Mouse (Mus musculus) stomach, embryonic 16.5 days (tissue): Measurements from ENCODE around the gene Nudc. TPM values are rescaled to one million over a fixed set of nuclear protein-coding genes. Genes with fewer than 3 reads are reported as not detected.
"Not testable (repeated sequence)": the region's sequence is repeated elsewhere in the genome, so short reads cannot be mapped to it uniquely, and the experiment has no call there.

ENCODE experiments used
- ATAC-seq: fragments of 200-750 bp; cut with Nextera tagmentation; 2 replicates; pipeline ENCODE4 v1.8.0; 2017; ENCODE audit warnings: moderate number of reproducible peaks, moderate TSS enrichment; ENCODE audit not compliant: insufficient read depth, low FRiP score
- H3K27ac ChIP-seq: fragments of 300-500 bp; sonication (generic); 2 replicates; pipeline ENCODE4 v1.5.1; 2014; ENCODE audit warnings: low read length
- H3K27me3 ChIP-seq: fragments of 300-500 bp; sonication (generic); 2 replicates; pipeline ENCODE4 v1.6.1; 2014; ENCODE audit warnings: low read length, control low read depth, mixed read lengths; ENCODE audit not compliant: control insufficient read depth, insufficient read depth
- H3K36me3 ChIP-seq: fragments of 300-500 bp; sonication (generic); 2 replicates; pipeline ENCODE4 v1.6.1; 2014; ENCODE audit warnings: low read length; ENCODE audit not compliant: control insufficient read depth, insufficient read depth
- H3K4me1 ChIP-seq: fragments of 300-500 bp; sonication (generic); 2 replicates; pipeline ENCODE4 v1.6.1; 2014; ENCODE audit warnings: low read length, control low read depth, mixed read lengths; ENCODE audit not compliant: control insufficient read depth, insufficient read depth
- H3K4me2 ChIP-seq: fragments of 300-500 bp; sonication (generic); 2 replicates; pipeline ENCODE4 v1.6.1; 2014; ENCODE audit warnings: low read depth, low read length, mixed read lengths
- H3K4me3 ChIP-seq: fragments of 300-500 bp; sonication (generic); replicated peaks from 2 replicates; pipeline ENCODE4 v1.5.1; 2014; ENCODE audit warnings: mild to moderate bottlenecking, low read length
- H3K9ac ChIP-seq: fragments of 300-500 bp; sonication (generic); 2 replicates; pipeline ENCODE4 v1.6.1; 2014; ENCODE audit warnings: low read length
- H3K9me3 ChIP-seq: fragments of 300-500 bp; sonication (generic); replicated peaks from 2 replicates; pipeline ENCODE4 v1.6.1; 2016; ENCODE audit warnings: low read length, control low read depth; ENCODE audit not compliant: control insufficient read depth
- WGBS: fragments of 180-500 bp; shearing (Covaris S2); extraction: QIAGEN DNeasy Blood & Tissue Kit; methylation state at CpG from one replicate; pipeline ENCODE4 v1.1.7; 2014; 5-methylcytosine and 5-hydroxymethylcytosine counted together
- polyA plus RNA-seq: library from polyadenylated mRNA; unstranded; fragments of >200 nt; fragmentation: Nextera tagmentation; extraction: Ambion mirVana; gene quantifications from 2 replicates; pipeline ENCODE4 v1.2.1, GENCODE M21; 2015

Nudc gene
- polyA plus RNA-seq, 1 experiment from 2014 or later = 218 TPM

- WGBS = 13% methylated on average over 8 of the region's 8 CpGs
- Histone ChIP-seq H3K9ac (no peak overlapping the region), H3K36me3 (no peaks in the 10 kb centered on the region)
These were observed 32.8 kb downstream of the Nudc start for GRCm38 (mm10) chr4:133512972-133513371.

GRCm38 (mm10) chr4:133512511-133512910, 33.3 kb downstream of the Nudc start:
- not testable (repeated sequence) for H3K4me3 ChIP-seq, ATAC-seq, H3K4me2 ChIP-seq, H3K4me1 ChIP-seq, H3K36me3 ChIP-seq, H3K27me3 ChIP-seq, H3K9me3 ChIP-seq, H3K9ac ChIP-seq, H3K27ac ChIP-seq
- 54% methylated on average over 4 of the region's 5 CpGs for WGBS

More at GRCm38 (mm10) chr4:133512972-133513371, 32.8 kb downstream of the Nudc start:
- Histone ChIP-seq H3K27me3 (no peaks in the 10 kb centered on the region), H3K4me3 (no peak overlapping the region), H3K27ac (no peak overlapping the region), H3K9me3 (no peaks in the 10 kb centered on the region), H3K4me1 (no peaks in the 10 kb centered on the region), H3K4me2 (no peak overlapping the region)
- peak; percentile 58; the same call in 1 of the 2 replicates for ATAC-seq

DNA sequence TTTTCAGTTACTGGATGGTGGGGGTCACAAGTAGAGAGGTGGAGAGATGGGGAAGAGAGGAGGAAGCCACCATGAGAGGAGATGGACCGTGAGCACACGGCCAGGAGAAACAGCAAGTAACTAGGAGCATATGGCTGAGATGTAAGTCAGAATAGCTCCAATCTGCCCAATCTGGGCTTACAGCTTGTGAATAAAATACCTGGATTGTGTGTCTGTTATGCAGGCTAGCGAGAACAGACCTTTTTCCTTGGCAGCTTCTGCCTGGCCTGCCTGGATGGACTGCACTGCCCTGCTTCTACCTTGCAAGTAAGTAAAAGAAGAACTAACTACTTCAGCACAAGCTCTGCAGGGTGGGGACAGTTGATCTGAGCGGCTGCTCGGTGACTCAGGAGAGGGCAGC, 34.7 kb downstream of the Nudc start:
- Histone ChIP-seq H3K27ac (no peak overlapping the region), H3K4me3 (no peak overlapping the region), H3K4me1 (no peaks in the 10 kb centered on the region), H3K9ac (no peak overlapping the region), H3K27me3 (no peaks in the 10 kb centered on the region), H3K4me2 (no peak overlapping the region), H3K9me3 (no peaks in the 10 kb centered on the region), H3K36me3 (no peaks in the 10 kb centered on the region)
- WGBS = 76% methylated on average over 5 of the region's 5 CpGs
- ATAC-seq = no peak

GRCm38 (mm10) chr4:133508990-133509389, 36.8 kb downstream of the Nudc start:
- 86% methylated on average over 7 of the region's 7 CpGs for whole genome bisulfite sequencing

GRCm38 (mm10) chr4:133506573-133506972, 39.2 kb downstream of the Nudc start:
- Histone ChIP-seq H3K36me3 (no peaks in the 10 kb centered on the region), H3K4me1 (no peaks in the 10 kb centered on the region), H3K9me3 (no peaks in the 10 kb centered on the region), H3K27ac (no peak overlapping the region), H3K4me2 (no peak overlapping the region), H3K9ac (no peak overlapping the region), H3K4me3 (no peak overlapping the region), H3K27me3 (peaks cover 2% of the 10 kb centered on the region; the same call in 1 of the 2 replicates)
- ATAC-seq = no peak
- WGBS = 53% methylated on average over 5 of the region's 5 CpGs

More at GRCm38 (mm10) chr4:133508990-133509389, 36.8 kb downstream of the Nudc start:
- H3K4me2 ChIP-seq = no peak overlapping the region
- H3K27me3 ChIP-seq = no peaks in the 10 kb centered on the region
- H3K4me3 ChIP-seq = no peak overlapping the region
- no peaks in the 10 kb centered on the region for H3K9me3 ChIP-seq
- no peak overlapping the region for H3K9ac ChIP-seq
- ATAC-seq = no peak
- no peak overlapping the region for H3K27ac ChIP-seq
- H3K36me3 ChIP-seq = no peaks in the 10 kb centered on the region
- H3K4me1 ChIP-seq = no peaks in the 10 kb centered on the region

DNA sequence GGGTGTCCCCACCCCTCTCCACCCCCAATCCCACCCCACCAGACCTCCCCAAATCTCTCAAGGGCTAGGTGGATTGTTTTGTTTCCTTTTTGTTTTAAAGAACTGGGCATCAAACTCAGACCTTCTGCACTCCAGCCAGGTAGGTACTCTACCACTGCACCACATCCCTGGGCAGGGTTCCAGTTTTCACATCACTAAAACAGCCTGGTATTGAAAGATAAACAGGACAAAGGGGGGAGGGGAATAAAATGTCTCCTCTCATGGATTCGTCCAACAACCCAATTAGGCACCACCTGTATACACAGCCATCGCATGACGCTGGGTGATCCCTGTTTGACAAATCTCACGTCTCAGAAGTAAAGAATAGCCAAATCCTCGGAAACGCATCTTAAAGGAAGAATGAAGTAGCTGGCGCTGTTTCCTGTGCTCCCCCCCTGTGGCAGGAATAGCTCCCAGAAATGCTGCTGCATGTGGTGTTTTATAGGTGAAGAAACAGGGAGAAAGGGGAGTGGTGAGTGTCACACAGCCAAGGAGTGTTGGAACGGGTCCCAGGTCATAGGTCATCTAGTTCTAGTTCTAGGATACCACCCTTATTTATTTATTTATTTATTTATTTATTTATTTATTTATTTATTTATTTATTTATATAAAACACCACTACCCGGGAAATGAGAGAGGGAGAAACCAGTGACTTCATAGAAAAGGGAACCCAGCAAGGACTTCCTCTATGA, 40.9 kb downstream of the Nudc start:
- 59% methylated on average over 9 of the region's 9 CpGs for WGBS
- H3K27me3 ChIP-seq = peaks cover 11% of the 10 kb centered on the region

DNA sequence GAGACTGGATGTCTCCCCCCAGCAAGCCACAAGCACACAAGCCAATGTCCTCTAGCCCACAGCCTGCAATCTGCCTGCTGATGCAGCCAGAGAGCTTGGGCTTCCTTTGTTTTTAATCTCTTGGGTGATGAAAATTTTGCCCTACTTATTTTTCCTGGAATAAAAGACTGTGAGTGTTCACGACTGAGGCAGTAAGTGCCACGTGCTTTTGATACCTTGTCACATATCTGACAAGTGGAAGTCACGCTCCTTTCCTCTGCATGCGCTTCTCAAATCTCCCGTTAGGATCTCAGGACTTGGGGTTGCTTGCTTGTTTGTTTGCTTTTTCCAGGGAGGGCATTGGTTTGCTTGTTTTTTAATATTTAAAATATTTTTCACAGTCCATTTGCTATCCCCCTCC, 41.5 kb downstream of the Nudc start:
- Histone ChIP-seq H3K4me3 (no peak overlapping the region), H3K36me3 (no peaks in the 10 kb centered on the region), H3K9me3 (no peaks in the 10 kb centered on the region), H3K27me3 (peaks cover 15% of the 10 kb centered on the region), H3K9ac (no peak overlapping the region), H3K27ac (no peak overlapping the region), H3K4me1 (no peaks in the 10 kb centered on the region), H3K4me2 (no peak overlapping the region)
- no peak for ATAC-seq
- 45% methylated on average over 5 of the region's 5 CpGs for WGBS

More for the DNA sequence above, 40.9 kb downstream of the Nudc start:
- Histone ChIP-seq H3K9ac (no peak overlapping the region), H3K4me1 (no peaks in the 10 kb centered on the region), H3K36me3 (no peaks in the 10 kb centered on the region), H3K27ac (no peak overlapping the region), H3K4me3 (no peak overlapping the region), H3K4me2 (no peak overlapping the region), H3K9me3 (no peaks in the 10 kb centered on the region)
- no peak for ATAC-seq

- no peak for ATAC-seq
- no peak overlapping the region for H3K9ac ChIP-seq
- H3K27me3 ChIP-seq = peaks cover 42% of the 10 kb centered on the region
- H3K4me1 ChIP-seq = peaks cover 13% of the 10 kb centered on the region
- no peak overlapping the region for H3K4me2 ChIP-seq
- 55% methylated on average over 7 of the region's 7 CpGs for WGBS
- no peaks in the 10 kb centered on the region for H3K36me3 ChIP-seq
- no peak overlapping the region for H3K27ac ChIP-seq
- no peaks in the 10 kb centered on the region for H3K9me3 ChIP-seq
- H3K4me3 ChIP-seq = no peak overlapping the region
These were observed 44.3 kb downstream of the Nudc start for GRCm38 (mm10) chr4:133501514-133501913.

- Histone ChIP-seq H3K27ac (no peak within 1 kb of the TSS; the same call in 1 of the 2 replicates), H3K4me2 (peak within 1 kb of the TSS; percentile 100), H3K4me1 (peaks cover 22% of the 10 kb centered on the region), H3K27me3 (peaks cover 60% of the 10 kb centered on the region), H3K4me3 (peak within 1 kb of the TSS; percentile 63), H3K9ac (peak within 1 kb of the TSS; percentile 76), H3K36me3 (no peaks in the 10 kb centered on the region), H3K9me3 (no peaks in the 10 kb centered on the region)
- WGBS = under 1% methylated on average over 48 of the region's 53 CpGs
- peak; percentile 88 for ATAC-seq
These were observed 47.6 kb downstream of the Nudc start, which contains the start of gene Trnp1 for GRCm38 (mm10) chr4:133498160-133498724. Trnp1 (minus strand) TSS chr4:133498550.
